Mouse (Mus musculus) E14TG2a.4 (cell line): ENCODE data around the gene Gria1.

Experiments used
- CTCF ChIP-seq: conservative IDR thresholded peaks from 2 replicates; pipeline ENCODE4 v1.5.1; 2014; ENCODE audit warnings: low read length
- NANOG ChIP-seq: IDR thresholded peaks from 2 replicates; pipeline ENCODE4 v1.6.1; 2014; ENCODE audit warnings: borderline replicate concordance, low read length, mixed read lengths
- POU5F1 ChIP-seq: IDR thresholded peaks from 2 replicates; pipeline ENCODE4 v1.6.1; 2014; ENCODE audit warnings: low read length, borderline replicate concordance

GRCm38 (mm10) chr11:57194746-57195145 is 183.6 kb downstream of the Gria1 start:
- TF ChIP-seq CTCF (no peak), NANOG (no peak), POU5F1 (no peak)
